1 mouse cellular context compared by ENCODE assay signal in the genomic region with DNA sequence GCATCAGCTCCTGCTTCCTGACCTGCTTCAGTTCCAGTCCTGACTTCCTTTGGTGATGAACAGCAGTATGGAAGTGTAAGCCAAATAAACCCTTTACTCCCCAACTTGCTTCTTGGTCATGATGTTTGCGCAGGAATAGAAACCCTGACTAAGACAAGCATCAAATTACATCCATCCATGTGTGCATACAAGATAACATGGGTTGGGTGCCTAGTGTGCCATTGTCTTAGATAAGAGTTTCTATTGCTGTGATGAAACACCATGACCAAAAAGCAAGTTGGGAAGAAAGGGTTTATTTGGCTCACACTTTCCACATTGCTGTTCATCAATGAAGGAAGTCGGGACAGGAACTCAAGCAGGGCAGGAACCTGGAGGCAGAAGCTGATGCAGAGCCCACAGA. TPM values are rescaled to one million over a fixed set of nuclear protein-coding genes. Genes with fewer than 3 reads are reported as not detected.
"Had no signal": no experiment of that assay in that cellular context is flagged by ENCODE, and none has a peak within 500 bp of the region (broad histone marks: within the 10 kb centered on the region; RNA-seq: fewer than 3 reads in every experiment).

No protein-coding gene starts in this region.

RNA-seq across cellular contexts. Expression of gene Fam161b, which starts 2.9 kb away (rescaled TPM):
- total RNA-seq: monocyte, adult 5-6 weeks had no signal

RNA-seq across cellular contexts. Expression of gene Bbof1, which starts 50.2 kb away (rescaled TPM):
- total RNA-seq: monocyte, adult 5-6 weeks had no signal
